ENCODE assay signal across 21 mouse cellular contexts in the genomic region with DNA sequence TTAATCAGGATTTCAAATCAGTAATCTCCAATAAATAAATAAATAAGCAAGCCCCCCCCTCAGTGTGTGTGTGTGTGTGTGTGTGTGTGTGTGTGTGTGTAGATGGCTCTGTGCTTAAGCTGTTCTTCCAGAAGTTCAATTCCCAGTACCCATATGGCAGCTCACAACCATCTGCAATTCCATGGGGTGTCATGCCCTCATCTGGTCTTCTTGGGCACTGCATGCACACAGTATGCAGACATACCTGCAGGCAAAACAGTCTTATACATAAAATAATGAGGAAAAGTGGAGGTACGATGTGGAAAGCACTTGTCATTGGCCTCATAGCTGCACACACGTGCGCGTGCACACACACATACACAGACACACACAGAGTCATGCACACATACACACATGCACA. TPM values are rescaled to one million over a fixed set of nuclear protein-coding genes. Genes with fewer than 3 reads are reported as not detected.
DNase-seq lines count a peak whose midpoint lies in the region; ATAC-seq and TF ChIP-seq lines count a peak whose summit lies in the region.
"Had no signal": no experiment of that assay in that cellular context is flagged by ENCODE, and none has a peak within 500 bp of the region (broad histone marks: within the 10 kb centered on the region; RNA-seq: fewer than 3 reads in every experiment).

No protein-coding gene starts in this region.

- H3K27me3 ChIP-seq in intestine, postnatal 0 days (replicated peaks; ENCODE audit: control insufficient read depth, insufficient read depth, low read length) = no peaks in the 10 kb centered on the region
- H3K27me3 ChIP-seq in intestine, embryonic 16.5 days (replicated peaks; ENCODE audit: control insufficient read depth, insufficient read depth, low read length) = no peaks in the 10 kb centered on the region
- no peaks in the 10 kb centered on the region for H3K27me3 ChIP-seq in lung, embryonic 14.5 days (ENCODE audit: insufficient read depth, low read length)
- H3K27me3 ChIP-seq in E14TG2a.4 (ENCODE audit: insufficient read depth, low read length) = no peaks in the 10 kb centered on the region
- H3K27me3 ChIP-seq in limb, embryonic 10.5 days (ENCODE audit: low read depth, poor library complexity, severe bottlenecking) = no peaks in the 10 kb centered on the region
- H3K27me3 ChIP-seq: embryonic facial prominence, embryonic 12.5 days; forebrain, embryonic 15.5 days; limb, embryonic 12.5 days; lung, embryonic 15.5 days; midbrain, embryonic 12.5 days; neural tube, embryonic 13.5 days had no signal

- no peak overlapping the region for H3K9ac ChIP-seq in intestine, postnatal 0 days (ENCODE audit: low read depth, low read length)
- no peak overlapping the region for H3K9ac ChIP-seq in intestine, embryonic 16.5 days (ENCODE audit: low read depth, low read length)
- H3K9ac ChIP-seq in lung, embryonic 14.5 days = no peak overlapping the region
- H3K9ac ChIP-seq: embryonic facial prominence, embryonic 12.5 days; forebrain, embryonic 15.5 days; limb, embryonic 12.5 days; lung, embryonic 15.5 days; midbrain, embryonic 12.5 days; neural tube, embryonic 13.5 days had no signal

- no peak for TF ChIP-seq POLR2A in brain, embryonic 14.5 days (IDR thresholded peaks at IDR 0.05; ENCODE audit: borderline replicate concordance, extremely low read depth, insufficient read depth, insufficient read length, poor library complexity, severe bottlenecking)

- H3K27ac ChIP-seq in intestine, postnatal 0 days (ENCODE audit: low read depth, low read length) = no peak overlapping the region
- no peak overlapping the region for H3K27ac ChIP-seq in intestine, embryonic 16.5 days (ENCODE audit: low read length)
- H3K27ac ChIP-seq in lung, embryonic 14.5 days (ENCODE audit: low read depth) = no peak overlapping the region
- H3K27ac ChIP-seq in limb, embryonic 10.5 days = no peak overlapping the region
- H3K27ac ChIP-seq: embryonic facial prominence, embryonic 12.5 days; forebrain, embryonic 15.5 days; limb, embryonic 12.5 days; lung, embryonic 15.5 days; midbrain, embryonic 12.5 days; neural tube, embryonic 13.5 days had no signal

- 94% methylated on average over 4 of the region's 4 CpGs for WGBS in intestine, postnatal 0 days
- WGBS in intestine, embryonic 16.5 days = 96% methylated on average over 4 of the region's 4 CpGs
- WGBS in lung, embryonic 14.5 days = 91% methylated on average over 4 of the region's 4 CpGs
- 85% methylated on average over 4 of the region's 4 CpGs for WGBS in limb, embryonic 10.5 days

- TF ChIP-seq CTCF in intestine, postnatal 0 days (IDR thresholded peaks at IDR 0.05; ENCODE audit: low read depth) = peak; percentile 56
- peak; percentile 51 for TF ChIP-seq CTCF in lung, embryonic 14.5 days (IDR thresholded peaks at IDR 0.05; ENCODE audit: low read depth)
- peak; percentile 27; the same call in 1 of the 2 replicates for TF ChIP-seq CTCF in E14TG2a.4 (conservative IDR thresholded peaks at IDR 0.05; ENCODE audit: low read length)
- TF ChIP-seq CTCF in brain, embryonic 14.5 days (IDR thresholded peaks at IDR 0.05; ENCODE audit: borderline replicate concordance, extremely low read depth, insufficient read depth, insufficient read length) = peak; percentile 26; the same call in 1 of the 2 replicates

- H3K4me1 ChIP-seq in intestine, postnatal 0 days (replicated peaks; ENCODE audit: control insufficient read depth, insufficient read depth, low read length) = no peaks in the 10 kb centered on the region
- no peaks in the 10 kb centered on the region for H3K4me1 ChIP-seq in intestine, embryonic 16.5 days (ENCODE audit: control insufficient read depth, insufficient read depth, low read length)
- H3K4me1 ChIP-seq in lung, embryonic 14.5 days (ENCODE audit: insufficient read depth) = no peaks in the 10 kb centered on the region
- H3K4me1 ChIP-seq in E14TG2a.4 (replicated peaks; ENCODE audit: low read depth, low read length) = no peaks in the 10 kb centered on the region
- 0 out of 2 replicates have a peak, but pooled peaks cover 3% of the 10 kb centered on the region for H3K4me1 ChIP-seq in limb, embryonic 10.5 days
- H3K4me1 ChIP-seq: embryonic facial prominence, embryonic 12.5 days; forebrain, embryonic 15.5 days; midbrain, embryonic 12.5 days; neural tube, embryonic 13.5 days had no signal

- H3K4me3 ChIP-seq in intestine, postnatal 0 days (ENCODE audit: low read depth, low read length) = no peak overlapping the region
- no peak overlapping the region for H3K4me3 ChIP-seq in intestine, embryonic 16.5 days (ENCODE audit: low read length)
- H3K4me3 ChIP-seq in lung, embryonic 14.5 days (ENCODE audit: low read depth, low read length) = no peak overlapping the region
- no peak overlapping the region for H3K4me3 ChIP-seq in E14TG2a.4 (replicated peaks; ENCODE audit: low read length)
- H3K4me3 ChIP-seq in limb, embryonic 10.5 days = no peak overlapping the region
- H3K4me3 ChIP-seq: embryonic facial prominence, embryonic 12.5 days; forebrain, embryonic 15.5 days; limb, embryonic 12.5 days; lung, embryonic 15.5 days; midbrain, embryonic 12.5 days; neural tube, embryonic 13.5 days had no signal

- H3K9me3 ChIP-seq in intestine, postnatal 0 days (ENCODE audit: control insufficient read depth) = no peaks in the 10 kb centered on the region
- H3K9me3 ChIP-seq in intestine, embryonic 16.5 days (ENCODE audit: control insufficient read depth, low read length) = no peaks in the 10 kb centered on the region
- H3K9me3 ChIP-seq in lung, embryonic 14.5 days (ENCODE audit: low read depth, low read length) = no peaks in the 10 kb centered on the region
- H3K9me3 ChIP-seq in E14TG2a.4 (ENCODE audit: low read length) = no peaks in the 10 kb centered on the region
- H3K9me3 ChIP-seq in limb, embryonic 10.5 days (replicated peaks) = no peaks in the 10 kb centered on the region
- H3K9me3 ChIP-seq: embryonic facial prominence, embryonic 12.5 days; forebrain, embryonic 15.5 days; lung, embryonic 15.5 days; midbrain, embryonic 12.5 days; neural tube, embryonic 13.5 days had no signal

- no peaks in the 10 kb centered on the region for H3K36me3 ChIP-seq in intestine, postnatal 0 days (ENCODE audit: control insufficient read depth, insufficient read depth)
- no peaks in the 10 kb centered on the region for H3K36me3 ChIP-seq in intestine, embryonic 16.5 days (ENCODE audit: control insufficient read depth, insufficient read depth, low read length)
- no peaks in the 10 kb centered on the region for H3K36me3 ChIP-seq in lung, embryonic 14.5 days (ENCODE audit: insufficient read depth)
- H3K36me3 ChIP-seq in E14TG2a.4 (ENCODE audit: insufficient read depth, low read length) = no peaks in the 10 kb centered on the region
- no peaks in the 10 kb centered on the region for H3K36me3 ChIP-seq in limb, embryonic 10.5 days
- H3K36me3 ChIP-seq: embryonic facial prominence, embryonic 12.5 days; forebrain, embryonic 15.5 days; limb, embryonic 12.5 days; lung, embryonic 15.5 days; midbrain, embryonic 12.5 days; neural tube, embryonic 13.5 days had no signal

- no peak for DNase-seq in lung, embryonic 14.5 days
- DNase-seq in lung, postnatal 25 days (ENCODE audit: low spot score) = no peak
- DNase-seq in brain, embryonic 14.5 days (ENCODE audit: low read depth) = no peak
- DNase-seq in adrenal gland, postnatal 36 days = no peak
- DNase-seq in limb, embryonic 10.5 days (ENCODE audit: low spot score) = no peak
- DNase-seq: adrenal gland, adult 8-10 months; cerebellum, adult 9-11 months; kidney, adult 8-10 months; kidney, postnatal 4 days; right cerebral cortex, postnatal 14 days; spleen, adult 18-20 months; thymus, postnatal 36 days had no signal

- no peak for ATAC-seq in intestine, postnatal 0 days
- no peak for ATAC-seq in intestine, embryonic 16.5 days
- ATAC-seq in lung, embryonic 14.5 days (ENCODE audit: insufficient read depth) = no peak
- ATAC-seq: forebrain, embryonic 15.5 days had no signal

- H3K4me2 ChIP-seq in intestine, postnatal 0 days (replicated peaks; ENCODE audit: low read depth) = no peak overlapping the region
- no peak overlapping the region for H3K4me2 ChIP-seq in intestine, embryonic 16.5 days (ENCODE audit: low read depth, low read length)
- no peak overlapping the region for H3K4me2 ChIP-seq in lung, embryonic 14.5 days
- H3K4me2 ChIP-seq: embryonic facial prominence, embryonic 12.5 days; forebrain, embryonic 15.5 days; limb, embryonic 12.5 days; lung, embryonic 15.5 days; midbrain, embryonic 12.5 days; neural tube, embryonic 13.5 days had no signal

RNA-seq across cellular contexts. Expression of a gene that starts 29.4 kb away (rescaled TPM):
- polyA plus RNA-seq in intestine, postnatal 0 days (2015; fragmentation: Nextera tagmentation; extraction: Ambion mirVana) = 11.4 and 13.6 TPM in 2 replicates
- polyA plus RNA-seq in intestine, embryonic 16.5 days (2015; fragmentation: Nextera tagmentation; extraction: Ambion mirVana) = 17.5 and 20.2 TPM in 2 replicates
- 16.5 and 18.5 TPM in 2 replicates for polyA plus RNA-seq in lung, embryonic 14.5 days (2014; fragmentation: Nextera tagmentation; extraction: Ambion mirVana)
- 5.3 and 7.9 TPM in 2 replicates for polyA plus RNA-seq in brain, embryonic 14.5 days (2012; rRNA removed)
- 1 to 10 TPM; 4.9 to 6.3 TPM for total RNA-seq in adrenal gland, postnatal 36 days (2021)
- polyA plus RNA-seq in limb, embryonic 10.5 days (2016; fragmentation: Nextera tagmentation; extraction: Ambion mirVana) = 7.5 and 11.8 TPM in 2 replicates
